Mouse (Mus musculus): ENCODE data around the gene Dgkg. TPM values are rescaled to one million over a fixed set of nuclear protein-coding genes. Genes with fewer than 3 reads are reported as not detected.

Gene Dgkg
- polyA plus RNA-seq, 1 experiment from 2014 or later: 4.5 TPM

DNA sequence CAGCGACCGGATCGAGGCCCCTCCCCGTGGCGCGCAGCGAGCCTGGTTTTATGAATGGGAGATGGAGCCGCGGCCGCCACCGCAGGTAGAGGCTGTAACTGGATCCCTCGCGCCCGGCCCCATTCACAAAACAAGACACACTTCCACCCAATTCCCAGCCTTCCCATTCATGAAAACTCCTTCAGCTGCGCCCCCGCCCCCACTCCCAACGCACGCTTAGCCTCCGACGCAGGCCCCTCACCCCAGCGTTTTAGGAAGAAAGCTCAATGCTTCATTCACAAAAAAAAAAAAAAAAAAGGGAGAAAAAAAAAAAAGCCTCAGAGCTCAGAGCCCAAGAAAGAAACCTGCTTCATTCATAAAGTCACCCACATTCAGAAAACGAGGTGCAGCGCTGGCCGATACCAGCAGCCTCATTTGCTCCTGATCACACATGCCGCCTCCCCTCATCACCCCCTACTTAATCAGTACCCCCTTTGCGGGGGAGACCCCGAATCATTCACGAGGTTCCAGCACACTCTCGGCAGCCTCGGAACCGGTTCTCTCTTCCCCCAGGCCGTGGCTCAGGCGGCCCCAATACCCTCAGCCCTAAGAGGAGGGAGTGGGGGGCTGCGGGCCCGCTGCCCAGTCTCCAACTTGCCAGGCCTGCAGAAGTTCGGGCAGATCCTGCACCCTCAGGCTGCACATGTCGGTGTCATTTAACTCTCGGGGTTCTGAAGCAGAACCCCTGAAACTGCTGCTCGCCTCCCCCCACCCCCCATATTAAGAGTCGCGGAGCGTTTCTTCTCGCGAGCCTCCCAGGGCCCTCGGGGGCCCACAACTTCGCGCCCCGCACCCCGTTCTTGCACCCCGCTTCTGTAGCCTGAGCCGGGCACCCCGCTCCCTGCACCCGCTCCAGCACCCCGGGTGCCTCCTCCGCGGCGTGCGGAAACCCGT lies 218.3 kb downstream of the Dgkg start:
- peak; percentile 39 for ATAC-seq (ENCODE audit: low FRiP score, low read depth)
- H3K27ac ChIP-seq (replicated peaks): peak overlapping the region; percentile 68
- peaks cover 64% of the 10 kb centered on the region for H3K27me3 ChIP-seq

GRCm38 (mm10) chr16:22436106-22436505 lies 220.9 kb downstream of the Dgkg start:
- Histone ChIP-seq H3K9ac (no peak overlapping the region), H3K4me1 (replicated peaks) (peaks cover 34% of the 10 kb centered on the region), H3K4me2 (0 out of 2 replicates have a peak overlapping the region, but pooled peaks have one; percentile 14), H3K4me3 (no peak overlapping the region), H3K27me3 (peaks cover 49% of the 10 kb centered on the region), H3K36me3 (no peaks in the 10 kb centered on the region), H3K27ac (replicated peaks) (no peak overlapping the region), H3K9me3 (no peaks in the 10 kb centered on the region)
- WGBS: 42% methylated on average over 6 of the region's 6 CpGs
- ATAC-seq (ENCODE audit: low FRiP score, low read depth): no peak

More for the DNA sequence above, 218.3 kb downstream of the Dgkg start:
- Histone ChIP-seq H3K4me3 (peak overlapping the region; percentile 68), H3K9ac (peak overlapping the region; percentile 50), H3K4me1 (replicated peaks) (peaks cover 30% of the 10 kb centered on the region), H3K4me2 (peak overlapping the region; percentile 97), H3K36me3 (no peaks in the 10 kb centered on the region), H3K9me3 (no peaks in the 10 kb centered on the region)
- WGBS: under 1% methylated on average over 59 of the region's 59 CpGs

GRCm38 (mm10) chr16:22434530-22434929 lies 222.5 kb downstream of the Dgkg start:
- 43% methylated on average over 5 of the region's 5 CpGs for WGBS
- H3K36me3 ChIP-seq: no peaks in the 10 kb centered on the region
- no peak overlapping the region for H3K9ac ChIP-seq
- peaks cover 38% of the 10 kb centered on the region for H3K4me1 ChIP-seq (replicated peaks)
- peak overlapping the region; percentile 23; the same call in 1 of the 2 replicates for H3K27ac ChIP-seq (replicated peaks)
- no peaks in the 10 kb centered on the region for H3K9me3 ChIP-seq
- H3K4me2 ChIP-seq: peak overlapping the region; percentile 29
- H3K27me3 ChIP-seq: peaks cover 51% of the 10 kb centered on the region
- ATAC-seq (ENCODE audit: low FRiP score, low read depth): no peak
- no peak overlapping the region for H3K4me3 ChIP-seq

DNA sequence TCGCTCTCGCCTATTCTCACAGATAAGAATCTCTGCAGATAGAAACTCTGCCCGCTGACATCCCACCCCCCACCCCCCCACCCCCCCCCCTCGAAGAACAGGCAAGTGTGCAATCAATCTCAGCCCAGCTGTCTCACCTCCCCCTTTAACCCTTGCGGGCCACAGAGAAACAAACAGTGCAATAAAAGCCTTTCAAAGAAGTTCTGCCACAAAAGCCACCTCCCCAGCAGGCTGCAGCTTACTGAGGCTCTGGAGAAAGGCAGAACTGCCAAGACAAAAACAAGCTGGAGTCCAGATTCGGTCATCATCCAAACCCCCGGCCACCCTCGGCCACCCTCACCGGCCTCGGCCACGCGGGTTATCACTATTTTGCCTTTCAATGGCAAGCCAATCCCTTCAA lies 223.1 kb downstream of the Dgkg start:
- 0 out of 2 replicates have a peak overlapping the region, but pooled peaks have one; percentile 2 for H3K4me3 ChIP-seq
- H3K4me2 ChIP-seq: peak overlapping the region; percentile 29
- no peak for ATAC-seq (ENCODE audit: low FRiP score, low read depth)
- no peaks in the 10 kb centered on the region for H3K9me3 ChIP-seq
- peaks cover 43% of the 10 kb centered on the region for H3K4me1 ChIP-seq (replicated peaks)
- peak overlapping the region; percentile 23; the same call in 1 of the 2 replicates for H3K27ac ChIP-seq (replicated peaks)
- H3K27me3 ChIP-seq: peaks cover 53% of the 10 kb centered on the region
- no peaks in the 10 kb centered on the region for H3K36me3 ChIP-seq
- no peak overlapping the region for H3K9ac ChIP-seq
- WGBS: 9% methylated on average over 12 of the region's 12 CpGs

- Histone ChIP-seq H3K27me3 (peaks cover 39% of the 10 kb centered on the region), H3K4me2 (no peak overlapping the region), H3K27ac (replicated peaks) (no peak overlapping the region), H3K36me3 (no peaks in the 10 kb centered on the region), H3K9ac (no peak overlapping the region), H3K4me1 (replicated peaks) (peaks cover 49% of the 10 kb centered on the region), H3K4me3 (no peak overlapping the region), H3K9me3 (no peaks in the 10 kb centered on the region)
- no peak for ATAC-seq (ENCODE audit: low FRiP score, low read depth)
- 88% methylated on average over 12 of the region's 12 CpGs for WGBS
Observed at GRCm38 (mm10) chr16:22431773-22432172, 225.2 kb downstream of the Dgkg start.

- no peaks in the 10 kb centered on the region for H3K36me3 ChIP-seq
- H3K4me1 ChIP-seq (replicated peaks): peaks cover 49% of the 10 kb centered on the region
- no peak overlapping the region for H3K9ac ChIP-seq
- no peak overlapping the region for H3K4me3 ChIP-seq
- H3K27ac ChIP-seq (replicated peaks): no peak overlapping the region
- H3K9me3 ChIP-seq: no peaks in the 10 kb centered on the region
- H3K4me2 ChIP-seq: no peak overlapping the region
- 75% methylated on average over 2 of the region's 2 CpGs for WGBS
- no peak for ATAC-seq (ENCODE audit: low FRiP score, low read depth)
- peaks cover 37% of the 10 kb centered on the region for H3K27me3 ChIP-seq
Observed at GRCm38 (mm10) chr16:22431335-22431734, 225.7 kb downstream of the Dgkg start.

DNA sequence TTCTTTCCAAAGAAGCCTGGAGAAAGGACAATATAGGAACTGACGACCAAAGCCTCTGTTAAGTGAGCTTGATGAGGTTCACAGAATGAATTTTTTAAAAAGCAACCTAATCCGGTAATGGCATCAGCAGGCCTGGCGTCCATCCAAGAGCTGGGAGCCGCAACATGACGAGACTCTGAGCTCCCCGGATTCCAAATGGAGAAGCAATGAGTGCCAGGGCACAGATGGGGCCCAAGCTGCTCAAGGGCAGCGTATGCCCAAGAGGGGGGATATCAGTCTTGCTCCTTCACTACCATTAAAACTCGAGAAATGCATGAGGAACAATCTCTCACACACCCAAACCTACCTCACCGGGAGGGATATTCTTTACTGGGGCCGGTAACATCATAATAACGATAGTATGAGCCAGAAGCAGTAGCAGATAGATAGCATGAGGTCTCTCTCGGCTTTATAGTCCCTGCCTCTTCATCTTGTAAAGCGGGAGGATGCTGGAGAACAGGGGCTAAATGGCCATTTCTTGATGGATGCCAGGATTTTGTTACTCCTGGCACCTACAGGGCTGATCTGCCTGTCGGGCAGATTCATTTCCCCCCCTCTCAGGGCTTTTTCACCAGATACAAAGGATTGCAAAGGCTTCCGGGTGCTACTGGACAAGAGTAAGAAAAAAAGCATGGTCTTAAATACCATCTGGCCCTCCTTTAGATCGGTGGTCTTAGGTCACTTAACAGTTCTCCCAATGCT lies 226.6 kb downstream of the Dgkg start:
- Histone ChIP-seq H3K4me2 (peak overlapping the region; percentile 16; the same call in 1 of the 2 replicates), H3K4me3 (no peak overlapping the region), H3K4me1 (replicated peaks) (peaks cover 49% of the 10 kb centered on the region), H3K9ac (no peak overlapping the region), H3K9me3 (no peaks in the 10 kb centered on the region), H3K36me3 (no peaks in the 10 kb centered on the region), H3K27me3 (peaks cover 32% of the 10 kb centered on the region), H3K27ac (replicated peaks) (peak overlapping the region; percentile 59)
- ATAC-seq (ENCODE audit: low FRiP score, low read depth): no peak
- WGBS: 44% methylated on average over 16 of the region's 16 CpGs

DNA sequence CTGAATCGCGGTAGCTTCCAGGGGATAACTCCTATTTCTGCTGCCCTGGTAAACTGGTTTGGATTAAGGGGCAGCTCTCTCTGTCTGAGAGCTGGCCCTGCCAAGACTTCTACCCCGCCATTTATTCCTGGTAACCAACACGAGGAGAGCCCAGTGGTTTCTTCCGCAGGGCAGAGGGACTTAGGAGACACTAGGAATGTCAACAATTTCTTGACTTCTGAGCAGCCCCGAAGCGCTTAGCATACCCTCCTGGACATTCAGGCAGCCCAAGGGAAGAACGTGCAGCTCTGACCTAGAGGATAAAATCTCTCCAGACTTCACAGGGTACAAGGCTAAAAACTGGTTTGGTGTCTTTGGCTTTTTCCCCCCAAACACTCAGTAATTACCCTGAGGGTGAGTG lies 227.6 kb downstream of the Dgkg start:
- Histone ChIP-seq H3K9me3 (no peaks in the 10 kb centered on the region), H3K27ac (replicated peaks) (peak overlapping the region; percentile 59), H3K27me3 (peaks cover 22% of the 10 kb centered on the region; the same call in 1 of the 2 replicates), H3K4me3 (peak overlapping the region; percentile 27), H3K4me1 (replicated peaks) (peaks cover 45% of the 10 kb centered on the region), H3K9ac (no peak overlapping the region), H3K36me3 (no peaks in the 10 kb centered on the region), H3K4me2 (peak overlapping the region; percentile 58)
- WGBS: 1% methylated on average over 8 of the region's 8 CpGs
- ATAC-seq (ENCODE audit: low FRiP score, low read depth): no peak

- Histone ChIP-seq H3K36me3 (no peaks in the 10 kb centered on the region), H3K9me3 (no peaks in the 10 kb centered on the region), H3K9ac (0 out of 2 replicates have a peak overlapping the region, but pooled peaks have one; percentile 10), H3K4me1 (replicated peaks) (peaks cover 40% of the 10 kb centered on the region), H3K27me3 (peaks cover 20% of the 10 kb centered on the region; the same call in 1 of the 2 replicates), H3K4me3 (peak overlapping the region; percentile 27), H3K27ac (replicated peaks) (peak overlapping the region; percentile 59), H3K4me2 (peak overlapping the region; percentile 58)
- peak; percentile 96 for ATAC-seq (ENCODE audit: low FRiP score, low read depth)
- WGBS: under 1% methylated on average over 9 of the region's 9 CpGs
Observed at GRCm38 (mm10) chr16:22428853-22429341, 228.1 kb downstream of the Dgkg start.

DNA sequence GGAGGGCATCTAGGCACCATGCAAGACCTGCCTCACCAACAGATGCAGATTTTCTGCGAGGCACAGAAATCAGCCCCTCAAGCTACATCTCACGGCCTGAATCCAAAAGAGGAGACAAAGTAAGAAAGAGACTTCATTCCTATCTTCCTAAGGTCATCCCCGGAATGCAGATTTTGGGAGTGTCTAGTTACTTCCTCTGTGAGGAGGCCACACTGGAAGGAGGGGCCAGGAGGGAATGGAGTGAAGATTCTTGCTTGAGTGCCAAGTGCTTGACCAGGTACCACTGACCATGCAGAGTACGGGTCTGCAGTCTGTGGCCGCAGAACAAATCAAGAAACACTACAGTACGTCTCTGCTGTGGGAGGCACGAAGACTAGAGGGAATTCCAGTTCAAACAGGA lies 230.2 kb downstream of the Dgkg start:
- Histone ChIP-seq H3K27me3 (peaks cover 12% of the 10 kb centered on the region; the same call in 1 of the 2 replicates), H3K9ac (no peak overlapping the region), H3K4me2 (no peak overlapping the region), H3K36me3 (no peaks in the 10 kb centered on the region), H3K4me3 (no peak overlapping the region), H3K9me3 (no peaks in the 10 kb centered on the region), H3K4me1 (replicated peaks) (peaks cover 33% of the 10 kb centered on the region), H3K27ac (replicated peaks) (no peak overlapping the region)
- 65% methylated on average over 7 of the region's 7 CpGs for WGBS
- ATAC-seq (ENCODE audit: low FRiP score, low read depth): no peak

DNA sequence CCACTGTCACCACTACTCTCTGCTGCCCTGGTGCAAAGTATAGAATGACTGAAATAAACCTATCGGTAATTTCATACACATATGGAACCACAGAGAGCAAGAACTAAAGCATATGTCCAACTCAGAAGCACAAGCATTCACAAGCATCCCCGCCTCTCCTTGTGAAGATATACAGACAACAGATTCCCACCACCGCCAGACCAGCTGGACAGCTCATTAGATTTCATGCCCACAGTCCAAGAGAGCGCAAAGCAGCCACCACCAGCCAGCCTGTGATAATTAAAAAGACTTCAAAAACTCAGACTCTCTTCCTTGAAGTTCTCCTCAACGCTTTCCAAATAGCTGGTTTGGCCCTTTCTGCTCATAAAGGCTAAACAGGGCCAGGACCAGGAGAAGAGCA lies 234.8 kb downstream of the Dgkg start:
- ATAC-seq (ENCODE audit: low FRiP score, low read depth): no peak
- H3K27me3 ChIP-seq: 0 out of 2 replicates have a peak, but pooled peaks cover 3% of the 10 kb centered on the region
- no peak overlapping the region for H3K9ac ChIP-seq
- 68% methylated on average over 5 of the region's 5 CpGs for WGBS
- H3K4me3 ChIP-seq: no peak overlapping the region
- no peak overlapping the region for H3K27ac ChIP-seq (replicated peaks)
- H3K9me3 ChIP-seq: no peaks in the 10 kb centered on the region
- no peak overlapping the region for H3K4me2 ChIP-seq
- H3K4me1 ChIP-seq (replicated peaks): no peaks in the 10 kb centered on the region
- H3K36me3 ChIP-seq: no peaks in the 10 kb centered on the region
